Comparison of ENCODE assay signal across 9 mouse cellular contexts in genomic region chr1:37122306-37122705, GRCm38 (mm10).
DNase-seq lines count a peak whose midpoint lies in the region.
"Had no signal": no experiment of that assay in that cellular context is flagged by ENCODE, and none has a peak within 500 bp of the region (broad histone marks: within the 10 kb centered on the region; RNA-seq: fewer than 3 reads in every experiment).

No protein-coding gene starts in this region.

- no peaks in the 10 kb centered on the region for H3K9me3 ChIP-seq in hindbrain, embryonic 10.5 days
- H3K9me3 ChIP-seq: heart, embryonic 15.5 days had no signal

- H3K27me3 ChIP-seq in hindbrain, embryonic 10.5 days (ENCODE audit: insufficient read depth, poor library complexity, severe bottlenecking): no peaks in the 10 kb centered on the region
- H3K27me3 ChIP-seq: heart, embryonic 15.5 days had no signal

- H3K4me1 ChIP-seq in hindbrain, embryonic 10.5 days (replicated peaks): peaks cover 20% of the 10 kb centered on the region
- H3K4me1 ChIP-seq: heart, embryonic 15.5 days had no signal

- H3K27ac ChIP-seq in hindbrain, embryonic 10.5 days: peak overlapping the region; percentile 78
- H3K27ac ChIP-seq: heart, embryonic 15.5 days had no signal

- H3K36me3 ChIP-seq in hindbrain, embryonic 10.5 days: no peaks in the 10 kb centered on the region
- H3K36me3 ChIP-seq: heart, embryonic 15.5 days had no signal

- 37% methylated on average over 4 of the region's 4 CpGs for WGBS in hindbrain, embryonic 10.5 days

- DNase-seq in layer of hippocampus, postnatal 10 days (ENCODE audit: low spot score in 2 of 2): peak; percentile 48 to 61
- DNase-seq in layer of hippocampus, adult 11-12 months (ENCODE audit: low spot score): no peak
- DNase-seq in embryo, embryonic 11 days: peak; percentile 66
- DNase-seq in hindbrain, embryonic 10.5 days (ENCODE audit: low spot score): peak; percentile 65
- DNase-seq in neural tube, embryonic 10.5 days (ENCODE audit: extremely low spot score, low spot score): peak; percentile 42
- DNase-seq in left cerebral cortex, adult 8-10 months (ENCODE audit: low spot score in 2 of 2): no peak
- DNase-seq in urinary bladder, adult 2 months (ENCODE audit: low spot score): no peak
- no peak for DNase-seq in T-cell, adult 2 months (ENCODE audit: low spot score)

- no peak overlapping the region for H3K4me3 ChIP-seq in hindbrain, embryonic 10.5 days
- H3K4me3 ChIP-seq: heart, embryonic 15.5 days had no signal

Comparison
In these comparisons a context has a peak if more than half of its experiments do, and no peak if none do; other contexts are left out.
1. DNase-seq: peak in layer of hippocampus, postnatal 10 days (2 of 2), embryo, embryonic 11 days (single experiment), hindbrain, embryonic 10.5 days (single experiment) and neural tube, embryonic 10.5 days (single experiment); none in layer of hippocampus, adult 11-12 months (single experiment), left cerebral cortex, adult 8-10 months (0 of 2), urinary bladder, adult 2 months (single experiment) and T-cell, adult 2 months (single experiment).